Mouse (Mus musculus) embryonic fibroblast, embryonic 13.5 days (primary cell): ENCODE results near the gene Ola1. TPM values are rescaled to one million over a fixed set of nuclear protein-coding genes. Genes with fewer than 3 reads are reported as not detected.

Source experiments
- H3K27ac ChIP-seq: 2 replicates; pipeline ENCODE4 v1.5.1; 2012; ENCODE audit warnings: low read length, control low read depth, inconsistent platforms; ENCODE audit not compliant: insufficient read depth
- H3K4me1 ChIP-seq: 2 replicates; pipeline ENCODE4 v1.6.1; 2011; ENCODE audit warnings: low read length; ENCODE audit not compliant: control insufficient read depth, insufficient read depth
- H3K4me3 ChIP-seq: 2 replicates; pipeline ENCODE4 v1.5.1; 2011; ENCODE audit warnings: mild to moderate bottlenecking, control low read depth, low read length; ENCODE audit not compliant: insufficient read depth
- CTCF ChIP-seq: IDR thresholded peaks from 2 replicates; pipeline ENCODE4 v1.5.1; 2011; ENCODE audit warnings: mild to moderate bottlenecking, control low read depth, low read length, moderate library complexity, borderline replicate concordance; ENCODE audit not compliant: insufficient read depth
- POLR2A ChIP-seq: IDR thresholded peaks from 2 replicates; pipeline ENCODE4 v1.6.1; 2011; ENCODE audit warnings: low read depth, mild to moderate bottlenecking, control low read depth, low read length, moderate library complexity
- polyA plus RNA-seq: library from polyadenylated mRNA; stranded (reverse); fragments of >200 nt; gene quantifications from 2 replicates; pipeline ENCODE4 v1.2.4, GENCODE M21; 2011; ENCODE audit warnings: low read depth; ENCODE audit not compliant: missing spikeins, insufficient read length

The Ola1 gene
- polyA plus RNA-seq, 1 experiment: 112 TPM

- TF ChIP-seq POLR2A (no peak), CTCF (no peak)
- no peak overlapping the region for H3K4me3 ChIP-seq
- H3K27ac ChIP-seq: no peak overlapping the region
- no peaks in the 10 kb centered on the region for H3K4me1 ChIP-seq
Observed at GRCm38 (mm10) chr2:73071201-73071600, 147.5 kb downstream of the Ola1 start.

GRCm38 (mm10) chr2:73070449-73071076 lies 148.2 kb downstream of the Ola1 start:
- H3K4me3 ChIP-seq: no peak overlapping the region
- no peak for TF ChIP-seq POLR2A
- no peak for TF ChIP-seq CTCF
- no peaks in the 10 kb centered on the region for H3K4me1 ChIP-seq
- no peak overlapping the region for H3K27ac ChIP-seq

GRCm38 (mm10) chr2:73069223-73069825 lies 149.4 kb downstream of the Ola1 start:
- Histone ChIP-seq H3K27ac (no peak overlapping the region), H3K4me1 (no peaks in the 10 kb centered on the region), H3K4me3 (no peak overlapping the region)
- no peak for TF ChIP-seq POLR2A
- no peak for TF ChIP-seq CTCF

GRCm38 (mm10) chr2:73066307-73067167 lies 152.2 kb downstream of the Ola1 start:
- H3K27ac ChIP-seq: no peak overlapping the region
- peak; percentile 35; the same call in 1 of the 2 replicates for TF ChIP-seq CTCF
- no peak for TF ChIP-seq POLR2A
- no peak overlapping the region for H3K4me3 ChIP-seq

GRCm38 (mm10) chr2:73063911-73064619 lies 154.7 kb downstream of the Ola1 start:
- Histone ChIP-seq H3K27ac (no peak overlapping the region), H3K4me1 (no peaks in the 10 kb centered on the region), H3K4me3 (no peak overlapping the region)
- no peak for TF ChIP-seq POLR2A
- TF ChIP-seq CTCF: no peak

More at GRCm38 (mm10) chr2:73066307-73067167, 152.2 kb downstream of the Ola1 start:
- no peaks in the 10 kb centered on the region for H3K4me1 ChIP-seq

GRCm38 (mm10) chr2:73060259-73060585 lies 158.5 kb downstream of the Ola1 start:
- TF ChIP-seq CTCF (no peak), POLR2A (no peak)
- no peak overlapping the region for H3K27ac ChIP-seq
- no peak overlapping the region for H3K4me3 ChIP-seq
- no peaks in the 10 kb centered on the region for H3K4me1 ChIP-seq

- H3K4me1 ChIP-seq: no peaks in the 10 kb centered on the region
- no peak overlapping the region for H3K27ac ChIP-seq
- TF ChIP-seq CTCF (no peak), POLR2A (no peak)
- no peak overlapping the region for H3K4me3 ChIP-seq
Observed at GRCm38 (mm10) chr2:73059550-73060258, 159.0 kb downstream of the Ola1 start.

- Histone ChIP-seq H3K4me3 (no peak overlapping the region), H3K27ac (no peak overlapping the region), H3K4me1 (no peaks in the 10 kb centered on the region)
- TF ChIP-seq CTCF: no peak
- no peak for TF ChIP-seq POLR2A
Observed at GRCm38 (mm10) chr2:73058344-73058743, 160.4 kb downstream of the Ola1 start.

- no peak overlapping the region for H3K4me3 ChIP-seq
- TF ChIP-seq CTCF (no peak), POLR2A (no peak)
- H3K4me1 ChIP-seq: no peaks in the 10 kb centered on the region
- no peak overlapping the region for H3K27ac ChIP-seq
Observed at GRCm38 (mm10) chr2:73057589-73057988, 161.1 kb downstream of the Ola1 start.
